Mouse (Mus musculus): Measurements from ENCODE around the gene Ero1lb. TPM values are rescaled to one million over a fixed set of nuclear protein-coding genes. Genes with fewer than 3 reads are reported as not detected.

Gene Ero1lb
- total and polyA plus RNA-seq, 3 experiments, result 4.2 to 5.8 TPM; not detected in 1

DNA sequence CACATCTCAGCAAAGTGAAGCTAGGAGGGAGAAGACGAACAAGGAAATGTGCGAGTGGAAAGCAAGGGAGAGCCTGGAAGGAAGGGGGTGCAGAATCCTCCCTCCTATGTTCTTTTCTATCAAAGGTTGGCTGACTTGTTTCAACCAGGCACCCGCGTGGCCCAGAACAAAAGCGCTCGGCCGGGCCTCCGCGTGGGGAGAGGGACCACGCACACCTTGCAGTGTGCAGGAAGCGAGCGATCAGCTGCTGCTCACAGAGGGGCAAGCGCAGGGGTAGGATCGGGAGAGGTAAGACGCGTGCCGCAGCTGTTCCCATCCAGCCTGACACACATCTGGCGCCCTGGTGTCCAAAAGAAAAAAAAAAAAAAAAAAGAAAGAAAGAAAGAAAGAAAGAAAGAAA is 46.3 kb upstream of the Ero1lb start:
- H3K27me3 ChIP-seq (ENCODE audit: control insufficient read depth in 1 of 2, insufficient read depth in 2 of 2, low read length in 2 of 2), result no peaks in the 10 kb centered on the region; a peak in 2 of 4 replicates
- H3K79me2 ChIP-seq (ENCODE audit: control insufficient read depth, insufficient read depth, low read length, poor library complexity), result no peaks in the 10 kb centered on the region
- H3K36me3 ChIP-seq (ENCODE audit: control insufficient read depth in 1 of 2, insufficient read depth in 2 of 2, low read length in 2 of 2), result no peaks in the 10 kb centered on the region
- H3K4me3 ChIP-seq (ENCODE audit: control insufficient read depth in 1 of 2, insufficient read depth in 1 of 2, low read depth in 2 of 2, low read length in 2 of 2), result no peak overlapping the region
- no peaks in the 10 kb centered on the region for H3K4me1 ChIP-seq (ENCODE audit: control insufficient read depth in 1 of 2, insufficient read depth in 2 of 2, low read length in 2 of 2)
- no peak overlapping the region for H3K9ac ChIP-seq (ENCODE audit: control insufficient read depth, low read depth, low read length, poor library complexity, severe bottlenecking)
- no peak overlapping the region for H3K27ac ChIP-seq (ENCODE audit: control insufficient read depth, low read depth, low read length)
- TF ChIP-seq MEF2A (IDR thresholded peaks at IDR 0.05; ENCODE audit: extremely low read depth, insufficient replicate concordance, low read depth, low read length, poor library complexity, severe bottlenecking), result no peak
- no peak for TF ChIP-seq USF2 (IDR thresholded peaks at IDR 0.05; ENCODE audit: borderline replicate concordance in 1 of 2, insufficient read depth in 1 of 2, low read depth in 1 of 2, low read length in 2 of 2)
- TF ChIP-seq SIN3A (IDR thresholded peaks at IDR 0.05; ENCODE audit: low read length), result no peak
- TF ChIP-seq TAL1 (IDR thresholded peaks at IDR 0.05; ENCODE audit: low read length), result no peak
- TF ChIP-seq CHD1 (IDR thresholded peaks at IDR 0.05; ENCODE audit: low read depth, low read length), result no peak
- no peak for TF ChIP-seq CHD2 (IDR thresholded peaks at IDR 0.05; ENCODE audit: low read length)
- TF ChIP-seq EP300 (IDR thresholded peaks at IDR 0.05; ENCODE audit: low read depth in 1 of 2, low read length in 2 of 2), result no peak
- no peak for DNase-seq (ENCODE audit: low read depth, low spot score)
- H3K9me3 ChIP-seq (replicated peaks; ENCODE audit: insufficient read depth, low read length), result no peaks in the 10 kb centered on the region

DNA sequence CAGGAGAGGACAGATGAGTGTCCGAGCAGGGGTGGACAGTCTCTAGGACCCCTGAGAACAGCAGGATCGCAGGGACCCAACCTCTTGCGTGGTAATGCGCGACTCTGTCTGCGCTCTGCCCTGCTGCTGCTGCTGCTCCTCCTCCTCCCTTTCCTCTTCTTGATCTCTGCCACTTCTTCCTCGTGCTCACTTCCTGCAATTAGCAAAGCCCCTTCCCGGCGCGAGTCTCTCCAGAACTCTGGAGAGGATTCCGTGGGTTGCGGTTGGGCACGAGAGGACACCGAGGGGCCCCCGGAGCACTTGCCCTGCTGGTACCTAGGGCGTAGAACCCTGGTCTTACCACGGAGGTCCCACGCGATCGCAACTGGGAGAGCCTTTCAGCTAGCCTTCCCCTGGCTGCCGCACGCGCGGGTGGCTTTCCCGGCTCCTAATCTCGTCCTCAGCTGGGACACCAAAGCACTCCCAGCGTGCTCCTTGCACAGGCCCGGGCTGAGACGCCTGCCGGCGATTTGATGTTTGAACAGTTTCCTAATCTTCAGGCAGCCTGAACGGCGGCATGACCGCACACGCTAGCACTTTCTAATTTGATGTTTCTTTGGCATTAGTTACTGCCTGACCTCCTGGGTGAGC is 45.6 kb upstream of the Ero1lb start, which contains the start of gene Edaradd:
Gene Edaradd (minus strand): TSS at position 484 of the 630 bp plus-strand sequence.
- H3K27me3 ChIP-seq (ENCODE audit: control insufficient read depth in 1 of 2, insufficient read depth in 2 of 2, low read length in 2 of 2), result no peaks in the 10 kb centered on the region; a peak in 2 of 4 replicates
- DNase-seq (ENCODE audit: low read depth, low spot score), result no peak

DNA sequence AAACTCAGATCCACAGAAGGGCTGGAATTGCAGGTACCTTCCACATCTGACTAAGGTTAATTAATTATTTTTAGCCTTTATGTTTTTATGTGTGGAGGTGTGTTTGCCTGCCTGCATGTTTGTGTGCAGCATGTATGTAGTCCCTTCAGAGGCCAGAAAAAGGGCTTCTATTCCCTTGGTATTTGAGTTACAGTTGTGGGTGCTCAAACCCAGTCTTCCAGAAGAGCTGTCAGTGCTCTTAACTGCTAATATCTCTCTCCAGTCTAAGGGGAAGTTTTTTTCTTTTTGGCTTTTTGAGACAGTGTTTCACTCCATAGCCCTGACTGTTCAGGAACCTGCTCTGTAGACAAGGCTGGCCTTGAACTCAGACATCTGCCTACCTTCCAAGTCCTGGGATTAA is 43.3 kb upstream of the Ero1lb start:
- no peak overlapping the region for H3K9ac ChIP-seq (ENCODE audit: control insufficient read depth, low read depth, low read length, poor library complexity, severe bottlenecking)
- no peak overlapping the region for H3K4me3 ChIP-seq (ENCODE audit: control insufficient read depth in 1 of 2, insufficient read depth in 1 of 2, low read depth in 2 of 2, low read length in 2 of 2)
- no peak overlapping the region for H3K27ac ChIP-seq (ENCODE audit: control insufficient read depth, low read depth, low read length)
- no peaks in the 10 kb centered on the region for H3K36me3 ChIP-seq (ENCODE audit: control insufficient read depth in 1 of 2, insufficient read depth in 2 of 2, low read length in 2 of 2)
- no peaks in the 10 kb centered on the region; a peak in 1 of 4 replicates for H3K27me3 ChIP-seq (ENCODE audit: control insufficient read depth in 1 of 2, insufficient read depth in 2 of 2, low read length in 2 of 2)
- no peaks in the 10 kb centered on the region for H3K4me1 ChIP-seq (ENCODE audit: control insufficient read depth in 1 of 2, insufficient read depth in 2 of 2, low read length in 2 of 2)
- no peaks in the 10 kb centered on the region for H3K9me3 ChIP-seq (replicated peaks; ENCODE audit: insufficient read depth, low read length)
- no peaks in the 10 kb centered on the region for H3K79me2 ChIP-seq (ENCODE audit: control insufficient read depth, insufficient read depth, low read length, poor library complexity)
- no peak for DNase-seq (ENCODE audit: low read depth, low spot score)
- TF ChIP-seq POLR2AphosphoS5 (IDR thresholded peaks at IDR 0.05; ENCODE audit: borderline replicate concordance, low read depth, low read length) (no peak), EP300 (IDR thresholded peaks at IDR 0.05; ENCODE audit: low read depth in 1 of 2, low read length in 2 of 2) (no peak), SIN3A (IDR thresholded peaks at IDR 0.05; ENCODE audit: low read length) (no peak), MYB (IDR thresholded peaks at IDR 0.05; ENCODE audit: low read depth, low read length) (no peak), POLR2AphosphoS2 (IDR thresholded peaks at IDR 0.05; ENCODE audit: low read length) (no peak), CHD1 (IDR thresholded peaks at IDR 0.05; ENCODE audit: low read depth, low read length) (no peak), TCF12 (IDR thresholded peaks at IDR 0.05; ENCODE audit: low read depth, low read length) (no peak), GABPA (IDR thresholded peaks at IDR 0.05; ENCODE audit: low read depth, low read length) (no peak), HCFC1 (IDR thresholded peaks at IDR 0.05; ENCODE audit: low read depth, low read length) (no peak), POLR2A (IDR thresholded peaks at IDR 0.05; ENCODE audit: control insufficient read depth in 1 of 2, insufficient read depth in 1 of 2, low read depth in 1 of 2, low read length in 2 of 2, poor library complexity in 1 of 2) (no peak), ZMIZ1 (IDR thresholded peaks at IDR 0.05; ENCODE audit: low read depth, low read length) (no peak), UBTF (IDR thresholded peaks at IDR 0.05; ENCODE audit: borderline replicate concordance, insufficient read depth, low read depth, low read length) (no peak), TBP (IDR thresholded peaks at IDR 0.05; ENCODE audit: low read depth, low read length) (no peak), SMC3 (IDR thresholded peaks at IDR 0.05; ENCODE audit: low read depth, low read length) (no peak), ZKSCAN1 (IDR thresholded peaks at IDR 0.05; ENCODE audit: low read depth, low read length) (no peak), MAX (IDR thresholded peaks at IDR 0.05; ENCODE audit: low read length) (no peak)

More for the DNA sequence above, 45.6 kb upstream of the Ero1lb start, which contains the start of gene Edaradd:
- Histone ChIP-seq H3K4me1 (ENCODE audit: control insufficient read depth in 1 of 2, insufficient read depth in 2 of 2, low read length in 2 of 2) (no peaks in the 10 kb centered on the region), H3K36me3 (ENCODE audit: control insufficient read depth in 1 of 2, insufficient read depth in 2 of 2, low read length in 2 of 2) (no peaks in the 10 kb centered on the region), H3K79me2 (ENCODE audit: control insufficient read depth, insufficient read depth, low read length, poor library complexity) (no peaks in the 10 kb centered on the region), H3K9ac (ENCODE audit: control insufficient read depth, low read depth, low read length, poor library complexity, severe bottlenecking) (no peak within 1 kb of the TSS), H3K27ac (ENCODE audit: control insufficient read depth, low read depth, low read length) (no peak within 1 kb of the TSS), H3K4me3 (ENCODE audit: control insufficient read depth in 1 of 2, insufficient read depth in 1 of 2, low read depth in 2 of 2, low read length in 2 of 2) (no peak within 1 kb of the TSS), H3K9me3 (replicated peaks; ENCODE audit: insufficient read depth, low read length) (no peaks in the 10 kb centered on the region)
- no peak for TF ChIP-seq MAZ (IDR thresholded peaks at IDR 0.05; ENCODE audit: low read depth, low read length)
- TF ChIP-seq MXI1 (IDR thresholded peaks at IDR 0.05; ENCODE audit: low read depth, low read length), result no peak
- TF ChIP-seq SMC3 (IDR thresholded peaks at IDR 0.05; ENCODE audit: low read depth, low read length), result no peak
- no peak for TF ChIP-seq NRF1 (IDR thresholded peaks at IDR 0.05; ENCODE audit: insufficient read depth, low read depth, low read length, poor library complexity, severe bottlenecking)
- TF ChIP-seq HCFC1 (IDR thresholded peaks at IDR 0.05; ENCODE audit: low read depth, low read length), result no peak
- no peak for TF ChIP-seq UBTF (IDR thresholded peaks at IDR 0.05; ENCODE audit: borderline replicate concordance, insufficient read depth, low read depth, low read length)
- TF ChIP-seq CHD1 (IDR thresholded peaks at IDR 0.05; ENCODE audit: low read depth, low read length), result no peak
- no peak for TF ChIP-seq EP300 (IDR thresholded peaks at IDR 0.05; ENCODE audit: low read depth in 1 of 2, low read length in 2 of 2)
- TF ChIP-seq ZKSCAN1 (IDR thresholded peaks at IDR 0.05; ENCODE audit: low read depth, low read length), result no peak
- TF ChIP-seq TCF12 (IDR thresholded peaks at IDR 0.05; ENCODE audit: low read depth, low read length), result no peak
- no peak for TF ChIP-seq MYC (IDR thresholded peaks at IDR 0.05; ENCODE audit: low read depth, low read length)
- TF ChIP-seq BHLHE40 (IDR thresholded peaks at IDR 0.05; ENCODE audit: borderline replicate concordance, low read depth, low read length), result no peak
- TF ChIP-seq RCOR1 (IDR thresholded peaks at IDR 0.05; ENCODE audit: low read depth, low read length), result no peak
- TF ChIP-seq POLR2AphosphoS5 (IDR thresholded peaks at IDR 0.05; ENCODE audit: borderline replicate concordance, low read depth, low read length), result no peak

Data from MEL (cell line).